Mouse (Mus musculus) stomach, embryonic 14.5 days (tissue): ENCODE data around the gene Tmem247. TPM values are rescaled to one million over a fixed set of nuclear protein-coding genes. Genes with fewer than 3 reads are reported as not detected.

Experiments
- ATAC-seq: fragments of 200-750 bp; cut with Nextera tagmentation; 2 replicates; pipeline ENCODE4 v1.8.0; 2017; ENCODE audit warnings: low read depth, moderate TSS enrichment; ENCODE audit not compliant: insufficient number of reproducible peaks, insufficient read depth, low FRiP score
- H3K27ac ChIP-seq: fragments of 300-500 bp; sonication (generic); 2 replicates; pipeline ENCODE4 v1.5.1; 2014; ENCODE audit warnings: mild to moderate bottlenecking, low read length, moderate library complexity, mixed read lengths
- H3K27me3 ChIP-seq: fragments of 300-500 bp; sonication (generic); 2 replicates; pipeline ENCODE4 v1.6.1; 2014; ENCODE audit warnings: low read length, control low read depth, mixed read lengths; ENCODE audit not compliant: control insufficient read depth, insufficient read depth
- H3K36me3 ChIP-seq: fragments of 300-500 bp; sonication (generic); 2 replicates; pipeline ENCODE4 v1.6.1; 2014; ENCODE audit warnings: mild to moderate bottlenecking, control low read depth, low read length, moderate library complexity, mixed read lengths; ENCODE audit not compliant: control insufficient read depth, insufficient read depth
- H3K4me1 ChIP-seq: fragments of 300-500 bp; sonication (generic); 2 replicates; pipeline ENCODE4 v1.6.1; 2014; ENCODE audit warnings: low read length, control low read depth, mixed read lengths; ENCODE audit not compliant: control insufficient read depth, insufficient read depth
- H3K4me2 ChIP-seq: fragments of 300-500 bp; sonication (generic); replicated peaks from 2 replicates; pipeline ENCODE4 v1.6.1; 2014; ENCODE audit warnings: low read depth, low read length, control low read depth
- H3K4me3 ChIP-seq: fragments of 300-500 bp; sonication (generic); 2 replicates; pipeline ENCODE4 v1.5.1; 2014; ENCODE audit warnings: low read depth, low read length, control low read depth
- H3K9ac ChIP-seq: fragments of 300-500 bp; sonication (generic); replicated peaks from 2 replicates; pipeline ENCODE4 v1.6.1; 2014; ENCODE audit warnings: low read depth, mild to moderate bottlenecking, control low read depth, low read length, moderate library complexity, mixed read lengths
- H3K9me3 ChIP-seq: fragments of 300-500 bp; sonication (generic); 2 replicates; pipeline ENCODE4 v1.6.1; 2016; ENCODE audit warnings: low read depth, low read length, control low read depth; ENCODE audit not compliant: control insufficient read depth
- WGBS: fragments of 180-500 bp; shearing (Covaris S2); extraction: QIAGEN DNeasy Blood & Tissue Kit; methylation state at CpG from one replicate; pipeline ENCODE4 v1.1.7; 2014; 5-methylcytosine and 5-hydroxymethylcytosine counted together
- polyA plus RNA-seq: library from polyadenylated mRNA; unstranded; fragments of >200 nt; fragmentation: Nextera tagmentation; extraction: Ambion mirVana; gene quantifications from 2 replicates; pipeline ENCODE4 v1.2.1, GENCODE M21; 2014

The Tmem247 gene
- polyA plus RNA-seq, 1 experiment from 2014 or later = not detected

DNA sequence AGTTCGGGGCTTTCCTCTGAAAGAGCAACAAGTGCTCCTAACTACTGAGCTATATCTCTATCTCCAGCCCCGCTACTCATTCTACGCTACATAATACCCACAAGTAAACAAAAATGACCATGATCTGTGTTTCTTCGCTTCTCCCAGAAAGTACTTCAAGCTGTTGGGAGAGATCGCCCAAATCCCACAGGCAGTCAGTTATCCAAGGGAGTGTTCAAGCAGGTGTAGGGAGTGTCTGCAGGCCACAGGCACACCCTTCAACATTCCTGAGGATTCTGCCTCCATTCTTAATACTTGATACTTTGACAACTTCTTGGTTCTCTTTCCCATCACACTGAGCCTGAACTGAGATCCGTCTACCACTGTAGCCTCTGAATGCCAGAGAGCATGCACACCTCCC is 26.0 kb downstream of the Tmem247 start:
- Histone ChIP-seq H3K9ac (no peak overlapping the region), H3K4me1 (no peaks in the 10 kb centered on the region), H3K4me2 (no peak overlapping the region), H3K36me3 (no peaks in the 10 kb centered on the region), H3K9me3 (no peaks in the 10 kb centered on the region), H3K27me3 (no peaks in the 10 kb centered on the region), H3K4me3 (no peak overlapping the region), H3K27ac (no peak overlapping the region)
- ATAC-seq = no peak
- 68% methylated on average over 6 of the region's 6 CpGs for WGBS

DNA sequence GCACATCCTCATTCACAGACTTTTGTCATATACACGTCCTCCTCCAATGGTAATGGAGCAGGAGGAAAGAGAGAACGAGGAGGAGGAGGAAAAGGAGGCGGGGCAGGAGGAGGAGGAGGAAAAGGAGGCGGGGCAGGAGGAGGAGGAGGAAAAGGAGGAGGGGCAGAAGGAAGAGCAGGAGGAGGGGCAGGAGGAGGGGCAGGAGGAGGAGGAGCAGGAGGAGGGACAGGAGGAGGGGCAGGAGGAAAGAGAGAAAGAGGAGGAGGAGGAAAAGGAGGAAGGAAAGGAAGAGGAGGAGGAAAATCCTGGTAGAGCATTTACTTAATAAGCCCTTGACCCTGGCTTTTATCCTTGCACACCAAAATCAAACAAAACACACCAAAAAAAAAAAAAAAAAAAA is 28.9 kb downstream of the Tmem247 start:
- no peak for ATAC-seq
- 39% methylated on average over 4 of the region's 4 CpGs for WGBS

DNA sequence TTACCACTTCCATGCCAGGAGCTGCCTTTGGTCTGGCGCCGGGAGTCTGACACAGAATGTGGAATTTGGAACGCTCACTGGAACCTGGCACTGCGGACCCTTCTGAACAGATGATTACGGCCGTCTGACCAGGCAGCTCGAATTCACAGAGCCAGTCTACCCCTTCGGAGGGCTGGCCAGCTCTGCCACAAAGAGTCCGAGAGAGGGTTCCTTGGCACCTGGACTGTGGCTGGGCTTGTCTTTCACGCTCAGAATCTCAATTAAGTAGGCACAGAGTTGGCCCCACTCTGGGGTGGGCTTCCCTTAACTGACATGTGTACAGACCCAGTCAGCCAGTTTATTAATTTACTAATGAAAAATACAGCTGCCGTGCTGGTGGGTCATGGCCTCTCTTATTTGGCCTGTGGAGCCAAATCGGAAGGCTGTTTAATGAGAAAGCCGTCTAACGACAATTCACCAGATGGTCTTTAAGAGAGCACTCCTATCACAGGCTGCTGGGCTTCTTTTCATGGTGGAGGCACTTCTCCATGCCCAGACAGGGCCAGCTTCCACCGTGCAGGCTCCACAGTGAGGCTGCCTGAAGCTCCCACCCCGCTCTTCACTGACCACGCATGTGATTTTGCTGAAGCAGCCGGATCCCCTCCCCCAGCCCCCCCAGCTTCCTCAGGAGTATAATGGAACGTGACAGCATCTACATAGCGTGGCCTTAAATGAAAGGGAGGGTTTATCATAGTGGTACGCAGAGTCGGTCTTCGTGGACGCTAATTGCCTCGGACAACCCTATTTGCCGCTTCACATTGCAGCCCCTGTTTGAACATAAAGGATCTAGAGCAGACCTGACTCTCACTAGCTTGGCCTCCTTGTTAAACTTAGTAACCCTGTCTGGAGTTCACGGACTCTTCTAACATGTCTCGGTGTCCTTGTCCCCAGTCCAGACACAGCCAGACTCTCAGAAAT is 31.0 kb downstream of the Tmem247 start, which contains the start of gene Atp6v1e2:
TSS of gene Atp6v1e2 (minus strand) at position 58 of the 957 bp plus-strand sequence.
- Histone ChIP-seq H3K4me1 (no peaks in the 10 kb centered on the region), H3K9me3 (no peaks in the 10 kb centered on the region), H3K4me3 (no peak within 1 kb of the TSS), H3K36me3 (no peaks in the 10 kb centered on the region), H3K4me2 (no peak within 1 kb of the TSS), H3K9ac (no peak within 1 kb of the TSS), H3K27me3 (no peaks in the 10 kb centered on the region), H3K27ac (no peak within 1 kb of the TSS)
- 81% methylated on average over 28 of the region's 28 CpGs for WGBS
- ATAC-seq = no peak

More for the DNA sequence above, 28.9 kb downstream of the Tmem247 start:
- H3K27ac ChIP-seq = no peak overlapping the region
- no peaks in the 10 kb centered on the region for H3K4me1 ChIP-seq
- H3K9me3 ChIP-seq = no peaks in the 10 kb centered on the region
- no peaks in the 10 kb centered on the region for H3K27me3 ChIP-seq
- no peaks in the 10 kb centered on the region for H3K36me3 ChIP-seq
- H3K9ac ChIP-seq = no peak overlapping the region
- no peak overlapping the region for H3K4me2 ChIP-seq
- H3K4me3 ChIP-seq = no peak overlapping the region

DNA sequence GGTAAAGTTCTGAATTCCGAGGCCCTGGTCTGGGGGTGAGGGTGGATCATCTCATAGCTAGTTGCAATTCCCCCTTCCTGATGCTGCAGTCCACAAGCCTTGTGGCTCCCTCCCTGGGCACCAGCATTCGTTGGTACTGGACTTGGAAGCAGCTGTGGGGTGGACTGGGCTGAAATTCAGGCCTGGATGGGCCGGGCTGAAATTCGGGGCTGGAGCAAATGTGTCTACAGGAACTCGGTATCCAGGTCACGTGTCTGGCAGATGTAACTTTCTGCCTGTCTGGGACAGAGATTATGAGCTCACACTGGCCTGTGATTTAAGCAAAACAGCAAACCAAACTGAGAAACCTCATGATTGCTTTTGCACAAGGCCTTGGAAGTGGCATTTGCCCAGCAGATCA is 31.7 kb downstream of the Tmem247 start:
- Histone ChIP-seq H3K9ac (no peak overlapping the region), H3K27me3 (no peaks in the 10 kb centered on the region), H3K4me2 (no peak overlapping the region), H3K4me3 (no peak overlapping the region), H3K27ac (no peak overlapping the region), H3K36me3 (no peaks in the 10 kb centered on the region), H3K9me3 (no peaks in the 10 kb centered on the region), H3K4me1 (no peaks in the 10 kb centered on the region)
- 79% methylated on average over 6 of the region's 6 CpGs for WGBS
- no peak for ATAC-seq

DNA sequence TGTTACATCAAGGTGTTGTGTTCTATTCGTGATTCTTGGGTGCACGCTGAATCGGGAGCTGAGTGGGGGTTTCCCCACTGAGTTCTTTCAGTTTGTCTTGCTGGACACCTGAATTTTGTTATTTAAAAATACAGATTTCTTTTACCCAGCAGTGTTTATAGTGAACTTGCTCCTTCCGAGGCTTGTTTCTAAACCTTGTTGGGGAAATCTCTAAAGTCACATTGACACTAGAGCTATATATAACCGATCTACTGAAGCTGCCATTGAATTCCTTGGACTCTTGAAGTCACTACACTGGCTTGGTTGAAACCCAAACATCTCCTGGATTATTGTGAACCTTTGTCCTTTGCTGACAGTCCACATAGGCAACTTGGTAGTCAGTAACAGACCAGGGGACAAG is 40.1 kb downstream of the Tmem247 start:
- no peaks in the 10 kb centered on the region for H3K27me3 ChIP-seq
- no peak overlapping the region for H3K9ac ChIP-seq
- H3K36me3 ChIP-seq = no peaks in the 10 kb centered on the region
- no peak for ATAC-seq
- H3K4me3 ChIP-seq = no peak overlapping the region
- no peak overlapping the region for H3K27ac ChIP-seq
- H3K4me1 ChIP-seq = peaks cover 4% of the 10 kb centered on the region; the same call in 1 of the 2 replicates
- 83% methylated on average over 5 of the region's 5 CpGs for WGBS
- no peaks in the 10 kb centered on the region for H3K9me3 ChIP-seq
- no peak overlapping the region for H3K4me2 ChIP-seq

DNA sequence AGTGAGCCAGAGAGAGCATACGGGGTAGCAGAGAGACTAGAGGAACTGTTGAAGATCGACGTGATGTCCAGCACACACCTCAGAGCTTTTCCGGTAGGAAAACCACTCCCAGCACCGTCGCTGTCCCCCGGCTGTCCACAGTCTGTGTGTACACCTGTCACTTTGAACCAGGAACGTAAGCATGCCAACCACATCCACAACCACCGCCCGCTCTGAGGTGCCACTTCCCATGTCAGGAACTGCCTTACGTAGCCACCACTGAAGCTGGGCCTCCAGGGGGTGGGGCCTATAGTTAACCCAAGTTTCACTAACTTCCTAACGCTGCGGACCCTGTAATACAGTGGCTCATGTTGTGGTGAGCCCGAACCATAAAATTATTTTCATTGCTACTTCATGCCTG is 40.8 kb downstream of the Tmem247 start:
- no peak for ATAC-seq
- peaks cover 4% of the 10 kb centered on the region; the same call in 1 of the 2 replicates for H3K4me1 ChIP-seq
- 68% methylated on average over 14 of the region's 14 CpGs for whole genome bisulfite sequencing

DNA sequence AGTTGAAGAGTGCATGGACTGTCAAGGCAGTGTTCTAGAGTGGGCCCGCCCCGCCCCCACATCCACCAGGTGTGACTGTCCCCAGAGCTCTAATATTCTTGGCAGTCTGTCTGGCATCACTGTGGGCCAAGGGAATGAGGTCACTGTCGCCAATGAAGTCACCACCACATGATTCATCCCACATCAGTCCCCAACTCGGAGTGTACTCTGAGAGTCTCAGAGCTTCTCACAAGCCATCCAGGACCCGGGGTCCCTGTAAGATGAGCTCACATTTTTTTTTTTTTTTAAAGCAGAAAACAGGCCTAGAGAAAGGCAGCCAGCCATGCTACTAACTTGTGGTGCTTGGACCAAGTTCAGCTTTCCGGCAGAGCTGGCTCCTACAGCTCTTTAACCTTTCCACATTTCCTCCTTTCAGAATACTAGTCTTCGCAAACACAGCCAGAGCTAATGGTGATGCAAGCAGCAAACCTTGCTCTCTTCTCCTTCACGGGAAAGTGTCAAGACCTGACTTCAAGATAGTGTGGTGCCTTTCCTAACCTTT is 44.2 kb downstream of the Tmem247 start:
- WGBS = 61% methylated on average over 8 of the region's 8 CpGs
- H3K27me3 ChIP-seq = no peaks in the 10 kb centered on the region
- H3K9ac ChIP-seq = no peak overlapping the region
- no peaks in the 10 kb centered on the region for H3K9me3 ChIP-seq
- no peak for ATAC-seq
- peak overlapping the region; percentile 87; the same call in 1 of the 2 replicates for H3K4me2 ChIP-seq
- H3K27ac ChIP-seq = no peak overlapping the region
- peaks cover 20% of the 10 kb centered on the region; the same call in 1 of the 2 replicates for H3K4me1 ChIP-seq
- H3K4me3 ChIP-seq = no peak overlapping the region
- H3K36me3 ChIP-seq = no peaks in the 10 kb centered on the region

More for the DNA sequence above, 40.8 kb downstream of the Tmem247 start:
- no peak overlapping the region for H3K4me2 ChIP-seq
- no peak overlapping the region for H3K9ac ChIP-seq
- no peaks in the 10 kb centered on the region for H3K9me3 ChIP-seq
- H3K27ac ChIP-seq = no peak overlapping the region
- no peak overlapping the region for H3K4me3 ChIP-seq
- H3K27me3 ChIP-seq = no peaks in the 10 kb centered on the region
- H3K36me3 ChIP-seq = no peaks in the 10 kb centered on the region

DNA sequence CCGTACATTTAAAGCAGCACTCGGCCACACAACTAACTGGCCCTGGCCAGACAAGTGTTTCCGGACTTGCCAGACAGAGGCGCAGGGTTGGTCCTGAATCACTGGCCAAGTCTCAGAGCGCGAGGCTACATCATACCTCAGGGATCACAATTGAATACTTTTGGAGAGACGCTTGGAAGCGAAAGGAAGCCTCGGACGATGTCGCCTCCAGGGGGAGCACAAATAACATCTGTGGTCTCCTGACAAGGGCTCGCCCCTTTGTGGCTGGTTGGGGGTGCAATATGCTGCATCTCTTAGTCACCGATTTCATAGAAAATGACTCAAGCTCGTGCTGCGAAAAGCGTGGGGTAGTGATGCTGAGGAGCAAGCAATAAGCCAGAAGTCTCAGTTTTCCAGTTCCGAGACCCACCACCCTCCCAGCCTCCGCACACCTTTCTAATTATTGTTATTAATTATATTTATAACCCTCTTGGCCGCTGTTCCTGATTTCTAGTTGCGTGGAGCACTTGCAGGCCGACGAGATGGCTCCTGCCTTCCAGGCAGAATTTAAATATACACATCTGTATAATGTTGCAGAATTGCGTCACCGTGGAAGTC is 45.2 kb downstream of the Tmem247 start:
- peak overlapping the region; percentile 89 for H3K9ac ChIP-seq
- peak overlapping the region; percentile 90 for H3K27ac ChIP-seq
- ATAC-seq = peak; percentile 19; the same call in 1 of the 2 replicates
- H3K4me2 ChIP-seq = peak overlapping the region; percentile 87
- WGBS = under 1% methylated on average over 24 of the region's 24 CpGs
- H3K36me3 ChIP-seq = no peaks in the 10 kb centered on the region
- H3K27me3 ChIP-seq = no peaks in the 10 kb centered on the region
- no peaks in the 10 kb centered on the region for H3K9me3 ChIP-seq
- H3K4me1 ChIP-seq = peaks cover 20% of the 10 kb centered on the region; the same call in 1 of the 2 replicates
- H3K4me3 ChIP-seq = peak overlapping the region; percentile 65
